Mouse (Mus musculus) liver, adult (tissue): ENCODE measurements around the gene Adgrf3.

Source experiments
- GATA4 ChIP-seq: IDR thresholded peaks from 2 replicates; pipeline ENCODE4 v1.6.1; 2014; ENCODE audit warnings: mild to moderate bottlenecking, low read length; ENCODE audit not compliant: insufficient replicate concordance

Adgrf3 gene

DNA sequence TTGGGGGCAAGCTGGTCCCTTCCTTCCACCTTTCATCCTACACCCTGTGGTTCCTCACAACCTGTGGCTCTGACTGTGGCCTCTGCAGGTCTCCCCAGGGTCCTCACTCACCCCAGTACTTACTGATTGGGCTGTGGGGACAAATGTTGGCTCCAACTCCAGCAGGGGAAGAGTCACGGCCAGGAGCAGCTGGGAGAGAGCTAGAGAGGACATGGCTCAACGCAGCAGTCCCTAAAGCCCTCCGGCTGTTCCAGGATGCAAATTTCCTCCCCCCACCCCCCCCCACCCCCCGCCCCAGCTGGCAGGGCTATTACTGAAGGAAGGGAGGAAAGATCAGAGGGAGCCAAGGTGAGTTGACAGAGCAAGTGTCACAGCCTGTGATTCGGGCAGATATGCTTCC lies at the start of gene Adgrf3:
Gene Adgrf3 (minus strand): TSS at position 230 of the 400 bp plus-strand sequence.
- TF ChIP-seq GATA4: no peak

DNA sequence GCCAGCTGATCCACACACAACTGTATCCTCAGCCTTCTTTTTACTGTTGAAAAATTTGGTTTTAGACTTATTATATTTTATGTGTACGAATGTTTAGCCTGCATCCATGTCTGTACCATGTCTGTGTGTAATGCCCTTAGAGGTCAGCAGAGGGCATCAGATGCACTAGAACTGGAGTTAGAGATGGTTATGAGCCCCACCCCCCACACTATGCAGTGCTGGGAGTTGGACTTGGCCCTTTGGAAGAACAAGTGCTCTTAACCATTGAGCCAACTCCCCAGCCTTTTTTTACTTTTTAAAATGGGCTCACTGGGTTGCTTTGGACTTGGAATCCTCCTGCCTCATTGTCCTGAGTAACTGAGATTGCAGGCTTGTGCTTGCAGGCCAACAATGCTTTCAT lies 42.1 kb upstream of the Adgrf3 start:
- TF ChIP-seq GATA4: no peak

DNA sequence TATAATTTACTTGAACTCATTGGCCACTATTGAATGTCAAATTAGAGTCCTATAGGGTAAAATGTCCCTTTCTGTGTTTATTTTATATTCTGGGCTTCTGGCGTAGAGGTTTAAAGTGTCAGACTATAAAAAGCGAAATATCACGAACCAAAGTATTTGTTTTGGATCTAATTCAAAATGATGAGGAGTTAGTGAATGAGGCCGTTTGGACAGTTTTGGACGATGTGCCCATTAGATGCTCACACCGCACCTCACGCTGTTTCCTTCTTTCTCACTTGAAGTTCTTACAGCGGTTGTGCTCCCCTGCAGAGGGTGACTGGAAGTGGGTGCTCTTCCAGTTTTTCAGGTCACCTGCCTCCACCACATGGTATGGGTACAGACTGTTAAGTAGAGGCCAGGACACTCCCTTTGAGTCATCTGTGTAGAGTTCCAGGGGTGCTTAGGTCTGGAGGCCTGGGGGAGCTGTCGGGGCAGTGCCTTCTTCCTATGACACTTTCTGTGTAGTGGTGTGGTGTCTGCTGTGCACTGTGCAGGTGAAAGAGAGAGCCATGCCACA lies 40.4 kb upstream of the Adgrf3 start:
- no peak for TF ChIP-seq GATA4

DNA sequence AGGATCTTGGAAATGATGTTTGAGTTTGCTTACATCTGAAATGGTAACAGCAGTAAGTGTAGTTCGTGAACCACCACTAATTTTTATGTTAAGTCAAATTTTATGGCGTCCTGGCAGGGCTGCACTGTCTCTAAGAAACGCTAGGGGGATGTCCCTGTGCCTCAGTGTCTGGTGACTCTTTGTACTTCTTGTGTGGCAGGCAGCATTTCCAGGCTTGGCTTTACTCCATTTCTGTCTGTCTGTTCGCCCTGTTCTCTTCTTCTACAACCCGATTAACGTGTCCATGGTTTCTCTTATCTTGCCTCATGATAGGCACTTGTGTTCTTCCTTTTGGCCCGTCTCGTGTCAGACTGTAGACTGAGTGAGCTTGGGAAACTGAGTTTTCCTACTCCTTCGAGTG lies 38.2 kb upstream of the Adgrf3 start:
- TF ChIP-seq GATA4: no peak

DNA sequence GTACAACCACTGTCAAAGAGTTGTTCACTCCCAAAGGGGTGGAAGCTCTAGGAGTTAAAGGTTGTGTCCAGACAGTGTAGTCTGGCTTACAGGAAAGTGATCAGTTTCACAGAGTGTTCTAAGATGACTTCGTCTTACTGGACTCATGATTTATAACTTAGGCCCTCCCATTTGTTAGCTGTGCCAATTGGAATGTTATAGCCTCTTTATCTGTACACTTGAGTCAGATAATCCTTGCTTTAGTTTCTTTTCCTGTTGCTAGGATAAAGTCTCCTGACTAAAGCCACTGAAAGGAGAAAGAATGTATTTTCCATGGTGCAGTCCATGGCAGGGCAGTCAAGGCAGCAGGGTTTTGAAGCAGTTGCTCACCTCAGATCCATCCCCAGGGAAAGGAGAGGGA lies 36.9 kb upstream of the Adgrf3 start:
- TF ChIP-seq GATA4: no peak

DNA sequence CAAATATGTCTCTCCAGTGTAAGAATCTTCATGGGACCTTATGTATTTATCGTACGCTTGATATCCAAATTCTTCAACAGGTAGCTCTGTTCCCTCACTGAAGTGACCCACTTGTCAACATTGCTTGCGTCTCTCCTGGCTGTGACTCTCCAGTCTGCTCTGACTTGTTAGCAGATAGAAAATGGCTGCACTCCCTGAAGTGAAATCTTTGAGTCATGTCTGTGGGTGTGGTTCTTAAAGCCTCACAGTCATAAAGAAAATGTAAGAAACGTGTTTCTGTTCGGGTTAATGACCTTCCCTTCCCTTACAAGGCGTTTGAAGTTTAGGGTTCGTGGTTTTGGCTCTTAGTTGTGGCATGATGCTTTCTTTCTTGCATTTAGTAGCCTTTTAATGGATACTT lies 35.0 kb upstream of the Adgrf3 start:
- TF ChIP-seq GATA4: no peak

DNA sequence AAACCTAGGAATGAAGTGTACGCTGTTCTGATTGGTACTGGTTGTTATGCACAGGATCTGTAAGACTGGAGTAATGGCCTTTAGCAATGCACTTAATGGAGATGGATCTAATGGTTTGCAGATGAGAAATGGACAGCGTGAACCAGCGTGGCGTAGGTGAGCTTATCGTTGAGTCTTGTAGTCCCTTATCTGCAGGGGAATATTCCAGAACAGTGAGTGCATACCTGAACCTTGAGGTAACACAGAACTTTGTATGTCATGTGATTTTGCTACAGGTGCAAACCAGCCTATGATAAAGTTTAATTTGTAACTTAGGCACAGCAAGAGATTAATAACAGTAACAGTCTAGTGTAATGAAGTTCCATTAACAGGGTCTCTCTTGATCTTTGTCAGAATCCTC lies 33.0 kb upstream of the Adgrf3 start:
- TF ChIP-seq GATA4: no peak

DNA sequence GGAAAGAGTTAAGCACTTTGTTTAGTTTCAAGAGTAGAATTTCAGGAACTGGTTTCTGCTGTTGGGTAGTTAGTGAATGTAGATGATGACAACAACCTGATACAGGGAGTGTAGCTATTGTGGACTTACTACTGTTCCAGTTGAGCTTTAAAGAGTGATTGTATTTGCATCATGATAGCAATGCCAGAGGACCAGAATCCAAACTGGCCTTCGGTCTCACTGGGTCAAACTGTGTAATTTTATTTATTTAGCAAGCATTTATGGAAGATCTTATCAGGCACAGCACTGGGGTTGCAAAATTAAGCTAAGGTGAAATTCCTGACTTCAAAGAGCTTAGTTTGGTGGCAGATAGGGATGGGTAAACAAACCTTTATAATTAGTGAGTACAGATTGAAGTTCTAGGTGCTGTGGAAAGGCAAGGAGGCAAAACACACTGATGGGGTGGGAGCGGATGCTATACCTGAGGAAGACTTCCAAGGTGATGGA lies 30.2 kb upstream of the Adgrf3 start:
- peak; percentile 99 for TF ChIP-seq GATA4

DNA sequence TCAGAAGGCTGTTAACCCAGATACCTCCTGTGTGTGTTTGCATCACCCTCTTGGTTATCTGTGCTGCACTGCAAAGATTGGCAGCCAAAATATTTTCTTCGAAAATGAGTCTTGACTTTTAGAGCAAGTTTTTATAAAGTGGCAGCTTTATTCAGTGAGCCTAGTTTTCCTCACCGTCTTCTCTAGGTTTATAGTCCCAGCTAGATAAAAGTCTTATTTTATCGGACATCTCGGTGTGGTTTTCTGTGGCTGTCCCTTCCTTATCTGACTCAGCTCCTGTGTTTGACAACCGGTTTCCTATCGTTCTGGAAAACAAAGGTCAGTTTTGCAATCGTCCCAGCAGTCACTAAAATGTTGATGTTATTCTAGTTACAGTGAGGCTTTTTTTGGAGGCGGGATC lies 28.5 kb upstream of the Adgrf3 start:
- peak; percentile 80; the same call in 1 of the 2 replicates for TF ChIP-seq GATA4

DNA sequence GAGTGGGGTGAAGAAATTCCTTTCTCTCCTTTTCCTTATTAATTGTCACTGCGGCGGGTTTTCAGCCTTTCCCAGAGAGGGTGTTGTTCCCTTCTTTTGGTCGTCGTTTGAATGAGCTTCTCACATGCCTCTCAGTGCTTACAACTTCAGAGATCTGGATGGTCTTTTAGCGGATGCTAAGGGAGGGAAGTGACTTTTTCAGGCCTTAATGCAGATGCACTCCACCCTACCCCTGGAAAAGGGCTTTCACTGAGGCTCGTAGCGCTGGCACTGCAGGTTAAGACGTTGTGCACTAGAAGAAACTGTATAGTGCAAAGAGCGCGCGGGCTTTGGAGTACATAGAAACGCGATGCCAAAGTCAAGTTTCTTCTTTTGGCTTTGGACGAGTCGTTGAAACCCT lies 27.5 kb upstream of the Adgrf3 start:
- no peak for TF ChIP-seq GATA4

DNA sequence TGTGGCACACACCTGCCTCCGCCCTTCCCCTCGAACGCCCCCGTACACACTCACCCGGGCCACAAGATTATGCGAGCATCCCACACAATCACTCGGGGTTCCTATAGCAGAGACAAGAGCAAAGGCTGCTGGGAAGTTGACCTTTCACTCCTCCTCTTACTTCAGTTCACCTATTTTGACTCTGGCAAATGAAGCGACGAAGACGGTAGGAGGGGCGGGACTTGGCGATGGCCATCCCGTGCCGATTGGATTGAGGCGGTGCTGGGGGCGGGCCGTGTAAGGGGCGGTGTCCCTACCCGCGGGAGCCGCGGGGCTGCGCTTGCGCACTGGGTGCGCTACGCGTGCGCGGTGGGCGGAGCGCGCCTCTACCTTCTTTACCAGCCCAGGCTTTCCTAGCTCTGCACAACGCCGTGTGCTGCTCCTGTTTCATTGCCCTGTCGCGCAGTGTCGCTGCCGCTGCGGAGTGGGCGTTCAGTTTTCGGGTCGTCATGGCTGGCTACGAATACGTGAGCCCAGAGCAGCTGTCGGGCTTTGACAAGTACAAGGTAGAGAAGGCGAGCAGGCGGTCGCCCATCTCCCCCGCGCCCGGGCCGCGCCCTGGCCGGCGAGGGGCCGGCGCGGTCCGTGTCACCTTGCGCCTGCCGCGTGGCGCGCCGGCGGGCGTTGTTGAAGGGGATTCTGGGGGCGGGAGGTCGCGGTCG lies 26.9 kb upstream of the Adgrf3 start, which contains the start of gene Selenoi:
Gene Selenoi (plus strand): TSS at position 311 of the 701 bp plus-strand sequence.
- no peak for TF ChIP-seq GATA4

DNA sequence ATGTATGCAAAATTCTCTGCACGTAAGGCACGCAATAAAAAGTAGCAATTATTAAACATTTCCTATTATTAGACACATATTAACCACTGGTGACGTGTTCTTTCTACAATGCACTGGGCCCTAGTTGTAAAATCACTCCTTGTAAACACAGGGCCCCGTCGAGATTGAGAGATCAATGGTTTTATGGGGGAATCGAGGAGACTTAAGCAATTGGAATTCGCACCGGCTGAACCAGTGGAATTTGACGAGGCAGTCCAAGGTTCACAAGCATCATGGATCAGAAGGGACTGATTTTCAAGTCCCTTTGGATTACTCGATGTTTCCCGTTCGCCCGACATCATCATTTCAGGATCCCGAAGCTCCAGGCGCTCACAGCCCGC lies 26.4 kb upstream of the Adgrf3 start:
- no peak for TF ChIP-seq GATA4

DNA sequence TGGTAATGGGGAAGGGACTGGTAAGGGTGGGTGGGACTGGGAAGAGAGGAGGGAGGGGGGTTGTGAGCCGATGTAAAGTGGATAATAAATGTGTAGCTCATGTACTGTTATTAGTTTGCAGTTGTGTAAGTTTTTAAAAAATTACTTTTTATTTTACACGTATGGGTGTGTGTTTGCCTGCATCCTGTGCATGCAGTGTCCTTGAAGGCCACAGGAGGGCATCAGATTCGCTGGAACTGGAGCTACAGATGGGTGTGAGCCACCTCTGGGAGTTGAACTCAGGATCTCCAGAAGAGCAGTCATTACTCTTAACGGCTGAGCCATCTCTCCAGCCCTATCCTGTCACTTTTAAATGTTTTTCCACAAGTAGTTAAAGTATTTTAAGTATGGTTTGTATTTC lies 25.4 kb upstream of the Adgrf3 start:
- TF ChIP-seq GATA4: no peak

DNA sequence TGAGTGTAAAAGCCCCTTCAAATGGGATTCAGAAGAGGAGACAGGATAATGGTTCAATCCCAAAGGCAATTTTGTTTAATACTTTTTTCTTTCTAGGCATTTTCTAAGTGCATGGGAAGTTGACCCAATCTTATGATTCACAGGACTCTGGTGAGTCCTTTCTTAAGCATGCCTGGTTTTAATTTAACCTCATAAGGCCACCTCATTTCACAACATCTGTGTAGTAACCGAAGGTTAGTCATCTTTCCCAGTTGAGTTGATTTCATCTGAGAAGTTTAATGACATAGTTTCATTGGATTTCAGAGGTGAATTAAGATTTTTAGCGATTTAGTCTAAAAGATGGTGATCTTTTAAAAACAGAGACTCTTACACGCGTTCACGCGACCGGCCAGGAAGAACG lies 17.2 kb upstream of the Adgrf3 start:
- TF ChIP-seq GATA4: no peak

DNA sequence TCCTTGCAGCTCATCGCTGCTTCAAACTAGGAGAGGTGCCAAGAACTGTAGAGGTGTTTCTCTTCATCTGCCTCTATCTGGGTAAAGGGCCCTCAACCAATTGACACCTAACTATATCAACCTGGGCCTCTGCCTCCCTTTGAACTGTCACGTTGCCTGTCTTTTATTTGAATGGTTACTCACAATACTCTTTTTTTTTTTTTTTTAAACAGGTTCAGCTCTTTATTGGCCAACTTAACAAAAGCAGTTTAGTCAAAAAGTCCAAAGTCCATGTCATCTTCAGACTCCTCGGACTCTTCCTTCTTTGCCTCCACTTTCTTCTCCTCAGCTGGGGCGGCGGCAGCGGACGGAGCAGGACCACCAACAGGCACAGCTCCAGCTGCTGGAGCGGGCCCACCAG lies 15.1 kb upstream of the Adgrf3 start:
- TF ChIP-seq GATA4: no peak

DNA sequence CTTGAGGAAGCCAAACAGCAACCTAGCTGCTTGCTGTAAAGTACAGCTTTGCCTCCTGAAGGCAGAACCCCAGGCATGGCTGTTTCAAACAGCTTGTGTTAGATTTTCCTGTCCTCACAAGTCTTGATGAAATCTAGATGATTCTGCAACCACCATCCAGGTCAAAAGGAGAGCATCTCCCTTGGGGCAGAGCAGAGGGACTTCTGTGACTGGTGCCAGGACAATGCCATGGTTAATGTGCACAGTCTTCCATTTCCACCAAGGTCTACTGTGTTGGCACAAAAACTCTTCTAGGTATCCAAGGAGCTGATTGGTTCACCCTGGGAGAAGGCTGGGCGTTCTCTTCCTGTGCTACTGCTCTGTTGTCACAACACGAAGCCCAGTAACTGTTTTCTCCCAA lies 14.2 kb upstream of the Adgrf3 start:
- no peak for TF ChIP-seq GATA4

DNA sequence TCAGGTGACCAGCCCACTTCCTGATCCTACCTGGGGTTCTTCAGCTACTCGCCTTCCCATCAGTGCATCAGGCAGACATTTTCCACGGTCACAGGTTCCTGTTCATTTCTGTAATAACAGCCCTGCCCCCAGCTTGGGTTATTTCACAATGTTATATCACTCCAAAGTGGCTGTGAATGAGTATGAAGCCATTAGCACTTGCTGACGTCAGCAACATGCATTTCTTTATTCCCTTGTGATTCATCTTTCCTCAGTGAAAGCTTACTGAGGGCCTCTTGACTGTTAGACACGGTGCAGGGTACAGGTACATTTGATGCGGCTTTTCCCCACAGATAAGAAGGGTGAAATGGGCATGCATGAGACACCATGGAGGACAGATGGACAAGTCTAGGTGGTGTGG lies 10.4 kb upstream of the Adgrf3 start:
- no peak for TF ChIP-seq GATA4

DNA sequence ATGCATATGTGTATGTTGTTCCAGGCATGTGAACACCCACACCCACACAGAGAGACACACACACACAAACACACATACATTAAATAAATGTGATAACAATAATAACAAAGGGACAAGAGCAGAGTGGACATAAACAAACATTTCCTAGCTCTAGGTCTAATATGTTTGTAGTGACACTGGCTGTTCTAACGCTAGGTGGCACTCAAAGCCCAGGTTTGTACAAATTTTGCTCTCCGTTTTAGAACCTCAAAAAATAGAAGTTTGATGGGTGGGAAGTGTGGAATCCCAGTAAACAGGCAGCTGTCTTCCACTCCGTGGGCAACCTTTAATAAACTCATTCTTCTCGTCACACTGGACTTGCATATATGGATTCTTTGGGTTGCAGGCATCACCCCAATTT lies 9.4 kb upstream of the Adgrf3 start:
- TF ChIP-seq GATA4: no peak

DNA sequence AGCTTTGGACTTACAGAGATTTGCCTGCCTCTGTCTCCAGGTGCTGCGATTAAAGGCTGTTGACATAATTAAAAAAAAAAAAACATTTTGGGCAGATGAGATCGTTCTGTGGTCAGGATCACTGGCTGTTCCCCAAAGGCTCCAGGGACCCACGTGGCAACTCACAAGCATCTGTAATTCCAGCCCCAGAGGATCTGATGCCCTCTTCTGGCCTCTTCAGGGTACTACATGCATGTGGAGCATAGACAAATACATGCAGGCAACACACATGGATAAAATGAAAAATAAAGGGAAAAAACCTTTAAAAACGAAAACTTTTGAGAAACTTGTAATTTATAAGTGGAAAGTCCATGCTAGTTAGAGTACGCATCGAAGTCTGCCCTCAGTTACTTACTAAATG lies 1.8 kb upstream of the Adgrf3 start:
- TF ChIP-seq GATA4: no peak
